ENCODE assay signal across 8 mouse cellular contexts in genomic region chr5:88722213-88722600, GRCm38 (mm10). TPM values are rescaled to one million over a fixed set of nuclear protein-coding genes. Genes with fewer than 3 reads are reported as not detected.
DNase-seq lines count a peak whose midpoint lies in the region; ATAC-seq and TF ChIP-seq lines count a peak whose summit lies in the region.

No protein-coding gene starts in this region.

- H3K27me3 ChIP-seq in forebrain, embryonic 12.5 days, result no peaks in the 10 kb centered on the region
- no peaks in the 10 kb centered on the region for H3K27me3 ChIP-seq in kidney, adult 2 months (replicated peaks; ENCODE audit: control insufficient read depth, insufficient read depth, low read length)
- H3K27me3 ChIP-seq in liver, postnatal 0 days (ENCODE audit: insufficient read depth, low read length), result no peaks in the 10 kb centered on the region
- no peaks in the 10 kb centered on the region for H3K27me3 ChIP-seq in stomach, embryonic 15.5 days (replicated peaks)

- H3K9ac ChIP-seq in forebrain, embryonic 12.5 days, result peak overlapping the region; percentile 96
- H3K9ac ChIP-seq in liver, postnatal 0 days (replicated peaks), result peak overlapping the region; percentile 95
- peak overlapping the region; percentile 96; the same call in 1 of the 2 replicates for H3K9ac ChIP-seq in stomach, embryonic 15.5 days

- no peaks in the 10 kb centered on the region for H3K36me3 ChIP-seq in forebrain, embryonic 12.5 days (replicated peaks)
- H3K36me3 ChIP-seq in kidney, adult 2 months (ENCODE audit: control insufficient read depth, insufficient read depth, low read length), result no peaks in the 10 kb centered on the region
- no peaks in the 10 kb centered on the region for H3K36me3 ChIP-seq in liver, postnatal 0 days (replicated peaks; ENCODE audit: insufficient read depth, low read length)
- H3K36me3 ChIP-seq in stomach, embryonic 15.5 days, result no peaks in the 10 kb centered on the region

- DNase-seq in layer of hippocampus, postnatal 10 days (ENCODE audit: low spot score in 2 of 2), result peak; percentile 28 to 32
- no peak for DNase-seq in layer of hippocampus, adult 9-10 months (ENCODE audit: low spot score)
- peak; percentile 50 for DNase-seq in adrenal gland, postnatal 25 days
- peak; percentile 51 for DNase-seq in kidney, adult 2 months
- peak; percentile 29 for DNase-seq in liver, postnatal 0 days
- DNase-seq in embryo, embryonic 10 days (ENCODE audit: low spot score), result no peak

- peak overlapping the region; percentile 97 for H3K4me3 ChIP-seq in forebrain, embryonic 12.5 days (replicated peaks)
- H3K4me3 ChIP-seq in kidney, adult 2 months (ENCODE audit: insufficient read depth, low read depth, low read length), result peak overlapping the region; percentile 92
- peak overlapping the region; percentile 97 for H3K4me3 ChIP-seq in liver, postnatal 0 days (ENCODE audit: low read depth, low read length)
- peak overlapping the region; percentile 98 for H3K4me3 ChIP-seq in stomach, embryonic 15.5 days (replicated peaks)

- H3K9me3 ChIP-seq in forebrain, embryonic 12.5 days, result no peaks in the 10 kb centered on the region
- H3K9me3 ChIP-seq in liver, postnatal 0 days (ENCODE audit: low read length), result no peaks in the 10 kb centered on the region
- no peaks in the 10 kb centered on the region for H3K9me3 ChIP-seq in stomach, embryonic 15.5 days

- TF ChIP-seq POLR2A in kidney, adult 2 months (IDR thresholded peaks at IDR 0.05; ENCODE audit: low read depth, low read length), result no peak

- H3K27ac ChIP-seq in forebrain, embryonic 12.5 days, result no peak overlapping the region
- no peak overlapping the region for H3K27ac ChIP-seq in kidney, adult 2 months (ENCODE audit: insufficient read depth, low read depth, low read length)
- H3K27ac ChIP-seq in liver, postnatal 0 days (ENCODE audit: low read depth), result peak overlapping the region; percentile 93
- H3K27ac ChIP-seq in stomach, embryonic 15.5 days, result no peak overlapping the region

- peaks cover 29% of the 10 kb centered on the region for H3K4me1 ChIP-seq in forebrain, embryonic 12.5 days
- peaks cover 15% of the 10 kb centered on the region; the same call in 1 of the 2 replicates for H3K4me1 ChIP-seq in kidney, adult 2 months (ENCODE audit: control insufficient read depth, insufficient read depth, low read length)
- peaks cover 41% of the 10 kb centered on the region for H3K4me1 ChIP-seq in liver, postnatal 0 days (ENCODE audit: insufficient read depth)
- peaks cover 21% of the 10 kb centered on the region for H3K4me1 ChIP-seq in stomach, embryonic 15.5 days

- WGBS in forebrain, embryonic 12.5 days, result 30% methylated on average over 4 of the region's 4 CpGs
- 18% methylated on average over 4 of the region's 4 CpGs for WGBS in kidney, adult 2 months
- 25% methylated on average over 4 of the region's 4 CpGs for WGBS in liver, postnatal 0 days (ENCODE audit: insufficient replicate concordance)
- WGBS in stomach, embryonic 15.5 days, result 13% methylated on average over 4 of the region's 4 CpGs

- TF ChIP-seq EP300 in liver, postnatal 0 days (IDR thresholded peaks at IDR 0.05; ENCODE audit: low read depth), result no peak

- ATAC-seq in forebrain, embryonic 12.5 days (ENCODE audit: low FRiP score), result no peak
- no peak for ATAC-seq in liver, postnatal 0 days
- ATAC-seq in stomach, embryonic 15.5 days (ENCODE audit: insufficient read depth, low FRiP score, low read depth), result no peak

- H3K4me2 ChIP-seq in forebrain, embryonic 12.5 days, result peak overlapping the region; percentile 96
- H3K4me2 ChIP-seq in liver, postnatal 0 days (ENCODE audit: low read depth, low read length), result peak overlapping the region; percentile 95
- peak overlapping the region; percentile 91 for H3K4me2 ChIP-seq in stomach, embryonic 15.5 days

- TF ChIP-seq CTCF in kidney, adult 2 months (conservative IDR thresholded peaks at IDR 0.05; ENCODE audit: insufficient read depth, insufficient read length, low read depth, low read length), result no peak
- TF ChIP-seq CTCF in liver, postnatal 0 days (IDR thresholded peaks at IDR 0.05; ENCODE audit: low read depth), result no peak

RNA-seq across cellular contexts. Expression of gene Mob1b, which starts 1.6 kb away (rescaled TPM):
- 10 to 100 TPM; 33.4 to 34.5 TPM for total RNA-seq in layer of hippocampus, postnatal 10 days (2021)
- total RNA-seq in adrenal gland, postnatal 25 days (2021), result 39.0 and 43.1 TPM in 2 replicates
- 18.2 and 22.4 TPM in 2 replicates for polyA plus RNA-seq in forebrain, embryonic 12.5 days (2016; fragmentation: Nextera tagmentation; extraction: Ambion mirVana)
- 5.3 and 6.7 TPM in 2 replicates for polyA plus RNA-seq in kidney, adult 2 months (2012; rRNA removed)
- 5.3 and 6.2 TPM in 2 replicates for polyA plus RNA-seq in liver, postnatal 0 days (2015; fragmentation: Nextera tagmentation; extraction: Ambion mirVana)
- polyA plus RNA-seq in stomach, embryonic 15.5 days (2015; fragmentation: Nextera tagmentation; extraction: Ambion mirVana), result 11.7 and 12.9 TPM in 2 replicates

RNA-seq across cellular contexts. Expression of gene Dck, which starts 42.6 kb away (rescaled TPM):
- total RNA-seq in layer of hippocampus, postnatal 10 days (2021), result 10 to 100 TPM; 16.7 to 16.8 TPM
- total RNA-seq in adrenal gland, postnatal 25 days (2021), result 4.6 and 6.7 TPM in 2 replicates
- 139 and 151 TPM in 2 replicates for polyA plus RNA-seq in forebrain, embryonic 12.5 days (2016; fragmentation: Nextera tagmentation; extraction: Ambion mirVana)
- polyA plus RNA-seq in kidney, adult 2 months (2012; rRNA removed), result 1.4 and 2.0 TPM in 2 replicates
- polyA plus RNA-seq in liver, postnatal 0 days (2015; fragmentation: Nextera tagmentation; extraction: Ambion mirVana), result 44.7 and 46.8 TPM in 2 replicates
- polyA plus RNA-seq in stomach, embryonic 15.5 days (2015; fragmentation: Nextera tagmentation; extraction: Ambion mirVana), result 41.8 and 44.6 TPM in 2 replicates

RNA-seq across cellular contexts. Expression of gene Grsf1, which starts 46.2 kb away (rescaled TPM):
- 10 to 100 TPM; 90.9 to 91.1 TPM for total RNA-seq in layer of hippocampus, postnatal 10 days (2021)
- total RNA-seq in adrenal gland, postnatal 25 days (2021), result 134 and 146 TPM in 2 replicates
- polyA plus RNA-seq in forebrain, embryonic 12.5 days (2016; fragmentation: Nextera tagmentation; extraction: Ambion mirVana), result 99.9 and 103 TPM in 2 replicates
- 58.4 and 60.7 TPM in 2 replicates for polyA plus RNA-seq in kidney, adult 2 months (2012; rRNA removed)
- polyA plus RNA-seq in liver, postnatal 0 days (2015; fragmentation: Nextera tagmentation; extraction: Ambion mirVana), result 35.9 and 42.0 TPM in 2 replicates
- 51.0 and 51.4 TPM in 2 replicates for polyA plus RNA-seq in stomach, embryonic 15.5 days (2015; fragmentation: Nextera tagmentation; extraction: Ambion mirVana)

Comparison
In these comparisons a context has a peak if more than half of its experiments do, and no peak if none do; other contexts are left out.
1. DNase-seq: peak in layer of hippocampus, postnatal 10 days (2 of 2), adrenal gland, postnatal 25 days (single experiment), kidney, adult 2 months (single experiment) and liver, postnatal 0 days (single experiment); none in layer of hippocampus, adult 9-10 months (single experiment) and embryo, embryonic 10 days (single experiment).
2. RNA of gene Dck, which starts 42.6 kb away (polyA plus RNA-seq): 139 to 151 TPM in forebrain, embryonic 12.5 days, 44.7 to 46.8 TPM in liver, postnatal 0 days and 41.8 to 44.6 TPM in stomach, embryonic 15.5 days; 1.4 to 2.0 TPM in kidney, adult 2 months; every median in the first group is over 10 times any median in the second.
3. Peak in every context shown above with its lines, with median percentiles within 50 percentile points of each other: H3K4me2 ChIP-seq, H3K4me3 ChIP-seq and H3K9ac ChIP-seq.